In the genomic region with DNA sequence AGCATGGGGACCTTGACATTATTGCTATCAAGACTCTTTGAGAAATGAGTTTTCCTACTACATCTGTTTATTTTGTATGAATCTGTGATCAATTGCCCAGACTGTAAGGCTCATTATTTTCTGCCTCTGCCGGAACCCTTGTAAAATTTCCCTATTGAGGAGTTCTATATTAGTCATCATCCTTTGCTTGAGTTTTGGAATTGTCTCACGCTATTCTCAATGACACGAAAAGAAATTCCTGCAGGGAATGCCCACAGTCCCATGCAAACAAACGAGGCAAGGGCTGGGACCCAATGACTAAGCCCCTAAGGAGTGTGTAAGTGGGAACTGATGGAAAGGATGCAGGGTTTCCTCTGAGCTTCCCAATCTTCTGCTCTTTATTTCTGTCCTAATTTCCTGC, we compare ENCODE assay signal across 21 mouse cellular contexts.
"Had no signal": no experiment of that assay in that cellular context is flagged by ENCODE, and none has a peak within 500 bp of the region (broad histone marks: within the 10 kb centered on the region; RNA-seq: fewer than 3 reads in every experiment).

No protein-coding gene starts in this region.

- H3K4me1 ChIP-seq: intestine, embryonic 15.5 days; neural tube, embryonic 12.5 days; neural tube, embryonic 15.5 days had no signal

- H3K36me3 ChIP-seq: intestine, embryonic 15.5 days; midbrain, embryonic 10.5 days; midbrain, embryonic 13.5 days; neural tube, embryonic 12.5 days; neural tube, embryonic 15.5 days had no signal

- H3K9me3 ChIP-seq: intestine, embryonic 15.5 days; megakaryocyte, embryonic 14.5 days; midbrain, embryonic 10.5 days; midbrain, embryonic 13.5 days; neural tube, embryonic 12.5 days; neural tube, embryonic 15.5 days had no signal

- H3K27ac ChIP-seq: intestine, embryonic 15.5 days; layer of hippocampus, adult 2 months; liver, embryonic 14.5 days; midbrain, embryonic 10.5 days; midbrain, embryonic 13.5 days; neural tube, embryonic 12.5 days; neural tube, embryonic 15.5 days had no signal

- H3K27me3 ChIP-seq: intestine, embryonic 15.5 days; megakaryocyte, embryonic 14.5 days; midbrain, embryonic 13.5 days; neural tube, embryonic 12.5 days; neural tube, embryonic 15.5 days had no signal

- DNase-seq: kidney, adult 11 months; kidney, adult 9 months; kidney, postnatal 14 days; layer of hippocampus, adult 9-11 months; liver, postnatal 0 days; lung, postnatal 10 days; lung, postnatal 36 days; right cerebral cortex, adult 18-20 months; right cerebral cortex, postnatal 14 days; right cerebral cortex, postnatal 4 days; thymus, adult 18-20 months; thymus, postnatal 36 days had no signal

- ATAC-seq: intestine, embryonic 15.5 days; liver, postnatal 0 days; midbrain, embryonic 13.5 days; midbrain, embryonic 16.5 days had no signal

- H3K4me3 ChIP-seq: intestine, embryonic 15.5 days; layer of hippocampus, adult 2 months; megakaryocyte, embryonic 14.5 days; midbrain, embryonic 10.5 days; midbrain, embryonic 13.5 days; neural tube, embryonic 12.5 days; neural tube, embryonic 15.5 days had no signal

- H3K4me2 ChIP-seq: intestine, embryonic 15.5 days; midbrain, embryonic 13.5 days; neural tube, embryonic 12.5 days; neural tube, embryonic 15.5 days had no signal

- H3K9ac ChIP-seq: intestine, embryonic 15.5 days; liver, embryonic 14.5 days; liver, postnatal 0 days; midbrain, embryonic 13.5 days; neural tube, embryonic 12.5 days; neural tube, embryonic 15.5 days had no signal
